ENCODE assay signal across 9 mouse cellular contexts in the genomic region with DNA sequence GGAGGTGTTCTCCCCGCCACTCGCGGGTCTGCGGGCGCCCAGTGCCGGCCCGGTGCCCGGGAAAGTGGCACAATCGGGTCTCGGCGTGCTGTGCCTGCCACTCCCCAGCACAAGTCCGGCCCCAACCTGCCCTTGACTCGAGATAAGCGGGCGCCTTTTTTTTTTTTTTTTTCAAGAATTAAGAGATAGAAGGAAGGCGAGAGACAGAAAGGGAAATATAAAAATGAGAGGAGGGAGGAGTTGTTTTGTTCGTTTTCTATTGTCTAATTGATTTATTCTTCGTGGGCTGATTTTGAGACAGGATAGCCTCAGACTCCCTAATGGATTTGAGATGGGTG. TPM values are rescaled to one million over a fixed set of nuclear protein-coding genes. Genes with fewer than 3 reads are reported as not detected.
DNase-seq lines count a peak whose midpoint lies in the region; ATAC-seq and TF ChIP-seq lines count a peak whose summit lies in the region.
"Had no signal": no experiment of that assay in that cellular context is flagged by ENCODE, and none has a peak within 500 bp of the region (broad histone marks: within the 10 kb centered on the region; RNA-seq: fewer than 3 reads in every experiment).

No protein-coding gene starts in this region.

- no peak for TF ChIP-seq POLR2A in ES-Bruce4 (IDR thresholded peaks at IDR 0.05; ENCODE audit: insufficient read depth, low read length)

- no peak for TF ChIP-seq EP300 in ES-Bruce4 (IDR thresholded peaks at IDR 0.05; ENCODE audit: insufficient read depth, low read depth, low read length)

- H3K36me3 ChIP-seq in heart, embryonic 14.5 days (ENCODE audit: control insufficient read depth, insufficient read depth, low read length): no peaks in the 10 kb centered on the region
- H3K36me3 ChIP-seq in ES-Bruce4 (ENCODE audit: control insufficient read depth, insufficient read depth, low read length, poor library complexity, severe bottlenecking): no peaks in the 10 kb centered on the region
- no peaks in the 10 kb centered on the region for H3K36me3 ChIP-seq in forebrain, embryonic 15.5 days
- peaks cover 25% of the 10 kb centered on the region for H3K36me3 ChIP-seq in liver, embryonic 15.5 days (replicated peaks)

- peak overlapping the region; percentile 83 for H3K9ac ChIP-seq in heart, embryonic 14.5 days (ENCODE audit: low read length)
- H3K9ac ChIP-seq in ES-Bruce4 (ENCODE audit: low read depth, poor library complexity, severe bottlenecking): peak overlapping the region; percentile 58
- peak overlapping the region; percentile 53 for H3K9ac ChIP-seq in forebrain, embryonic 15.5 days (replicated peaks)
- H3K9ac ChIP-seq in liver, embryonic 15.5 days: peak overlapping the region; percentile 91

- no peaks in the 10 kb centered on the region for H3K27me3 ChIP-seq in heart, embryonic 14.5 days (ENCODE audit: control insufficient read depth, insufficient read depth, low read length)
- no peaks in the 10 kb centered on the region for H3K27me3 ChIP-seq in ES-Bruce4 (ENCODE audit: control insufficient read depth, insufficient read depth, low read length, poor library complexity, severe bottlenecking)
- H3K27me3 ChIP-seq in forebrain, embryonic 15.5 days: 0 out of 2 replicates have a peak, but pooled peaks cover 8% of the 10 kb centered on the region
- no peaks in the 10 kb centered on the region for H3K27me3 ChIP-seq in liver, embryonic 15.5 days

- peak overlapping the region; percentile 67 to 79 for H3K4me3 ChIP-seq in heart, embryonic 14.5 days (ENCODE audit: control insufficient read depth in 1 of 2, insufficient read depth in 1 of 2, low read depth in 1 of 2, low read length in 2 of 2)
- H3K4me3 ChIP-seq in ES-Bruce4 (ENCODE audit: low read depth, low read length): peak overlapping the region; percentile 48
- peak overlapping the region; percentile 75 for H3K4me3 ChIP-seq in forebrain, embryonic 15.5 days
- peak overlapping the region; percentile 86 for H3K4me3 ChIP-seq in liver, embryonic 15.5 days (replicated peaks)

- TF ChIP-seq CTCF in ES-Bruce4 (IDR thresholded peaks at IDR 0.05; ENCODE audit: low read depth, low read length): no peak

- no peak for ATAC-seq in heart, embryonic 14.5 days (ENCODE audit: insufficient number of reproducible peaks, insufficient read depth, low FRiP score, low read depth)
- ATAC-seq in forebrain, embryonic 15.5 days (replicated peaks): no peak
- no peak for ATAC-seq in liver, embryonic 15.5 days (ENCODE audit: insufficient read depth)

- no peak for DNase-seq in heart, adult 9 months (ENCODE audit: low spot score in 2 of 2)
- no peak for DNase-seq in ovary, postnatal 36 days (ENCODE audit: low spot score)
- no peak for DNase-seq in right cerebral cortex, postnatal 10 days (ENCODE audit: low spot score in 2 of 2)
- DNase-seq in adrenal gland, postnatal 36 days: no peak

- peak overlapping the region; percentile 88 for H3K4me2 ChIP-seq in heart, embryonic 14.5 days (ENCODE audit: low read length)
- H3K4me2 ChIP-seq in forebrain, embryonic 15.5 days (replicated peaks): peak overlapping the region; percentile 69
- peak overlapping the region; percentile 88 for H3K4me2 ChIP-seq in liver, embryonic 15.5 days

- H3K4me1 ChIP-seq in heart, embryonic 14.5 days (ENCODE audit: control insufficient read depth in 2 of 2, insufficient read depth in 2 of 2, low read length in 2 of 2): peaks cover 32 to 38% of the 10 kb centered on the region in 2 experiments
- peaks cover 12% of the 10 kb centered on the region for H3K4me1 ChIP-seq in ES-Bruce4 (ENCODE audit: control insufficient read depth, insufficient read depth, low read length)
- H3K4me1 ChIP-seq in forebrain, embryonic 15.5 days: peaks cover 36% of the 10 kb centered on the region
- peaks cover 98% of the 10 kb centered on the region for H3K4me1 ChIP-seq in liver, embryonic 15.5 days (replicated peaks)

- under 1% methylated on average over 18 of the region's 18 CpGs for WGBS in heart, embryonic 14.5 days
- under 1% methylated on average over 18 of the region's 18 CpGs for WGBS in forebrain, embryonic 15.5 days
- WGBS in liver, embryonic 15.5 days (ENCODE audit: insufficient replicate concordance): under 1% methylated on average over 18 of the region's 18 CpGs

- H3K27ac ChIP-seq in heart, embryonic 14.5 days (replicated peaks in 1 of 2; ENCODE audit: control insufficient read depth in 1 of 2, insufficient read depth in 1 of 2, low read depth in 2 of 2, low read length in 2 of 2): no peak overlapping the region
- H3K27ac ChIP-seq in ES-Bruce4 (ENCODE audit: insufficient read depth, low read length): no peak overlapping the region
- H3K27ac ChIP-seq in forebrain, embryonic 15.5 days (replicated peaks): peak overlapping the region; percentile 72
- peak overlapping the region; percentile 96 for H3K27ac ChIP-seq in liver, embryonic 15.5 days (replicated peaks)

- no peaks in the 10 kb centered on the region for H3K9me3 ChIP-seq in heart, embryonic 14.5 days (ENCODE audit: control insufficient read depth, low read length)
- no peaks in the 10 kb centered on the region for H3K9me3 ChIP-seq in ES-Bruce4 (replicated peaks; ENCODE audit: control insufficient read depth, insufficient read depth, low read length, poor library complexity, severe bottlenecking)
- H3K9me3 ChIP-seq in forebrain, embryonic 15.5 days: no peaks in the 10 kb centered on the region
- H3K9me3 ChIP-seq in liver, embryonic 15.5 days (replicated peaks): no peaks in the 10 kb centered on the region

RNA-seq across cellular contexts. Expression of a gene that starts 0.4 kb away (rescaled TPM):
- 26.0 and 31.3 TPM in 2 replicates for polyA plus RNA-seq in heart, embryonic 14.5 days (2014; fragmentation: Nextera tagmentation; extraction: Ambion mirVana)
- polyA plus RNA-seq in ES-Bruce4 (2011; ENCODE audit: insufficient read depth, insufficient read length, low read depth, missing spikeins): 63.1 and 65.8 TPM in 2 replicates
- 183 and 199 TPM in 2 replicates for polyA plus RNA-seq in forebrain, embryonic 15.5 days (2015; fragmentation: Nextera tagmentation; extraction: Ambion mirVana)
- polyA plus RNA-seq in liver, embryonic 15.5 days (2015; fragmentation: Nextera tagmentation; extraction: Ambion mirVana): 85.9 and 94.7 TPM in 2 replicates
- total RNA-seq in adrenal gland, postnatal 36 days (2021): 100 to 1,000 TPM in 1 of 2 experiments, 10 to 100 TPM in 1; 50.0 to 107 TPM

RNA-seq across cellular contexts. Expression of a gene that starts 8.3 kb away (rescaled TPM):
- polyA plus RNA-seq in heart, embryonic 14.5 days (2014; fragmentation: Nextera tagmentation; extraction: Ambion mirVana): not detected in 2 replicates
- not detected in 2 replicates for polyA plus RNA-seq in ES-Bruce4 (2011; ENCODE audit: insufficient read depth, insufficient read length, low read depth, missing spikeins)
- not detected in 2 replicates for polyA plus RNA-seq in forebrain, embryonic 15.5 days (2015; fragmentation: Nextera tagmentation; extraction: Ambion mirVana)
- polyA plus RNA-seq in liver, embryonic 15.5 days (2015; fragmentation: Nextera tagmentation; extraction: Ambion mirVana): 0.24 TPM in 1 of 2 replicates, not detected in the other
- not detected for total RNA-seq in adrenal gland, postnatal 36 days (2021)
- total RNA-seq: left cerebral cortex, postnatal 4 days had no signal

RNA-seq across cellular contexts. Expression of a gene that starts 34.8 kb away (rescaled TPM):
- polyA plus RNA-seq in heart, embryonic 14.5 days (2014; fragmentation: Nextera tagmentation; extraction: Ambion mirVana): 12.9 and 13.8 TPM in 2 replicates
- polyA plus RNA-seq in ES-Bruce4 (2011; ENCODE audit: insufficient read depth, insufficient read length, low read depth, missing spikeins): 17.1 and 17.5 TPM in 2 replicates
- 24.8 and 25.9 TPM in 2 replicates for polyA plus RNA-seq in forebrain, embryonic 15.5 days (2015; fragmentation: Nextera tagmentation; extraction: Ambion mirVana)
- 8.9 and 9.8 TPM in 2 replicates for polyA plus RNA-seq in liver, embryonic 15.5 days (2015; fragmentation: Nextera tagmentation; extraction: Ambion mirVana)
- 10 to 100 TPM; 17.1 to 21.1 TPM for total RNA-seq in adrenal gland, postnatal 36 days (2021)

RNA-seq across cellular contexts. Expression of a gene that starts 34.8 kb away (rescaled TPM):
- polyA plus RNA-seq in heart, embryonic 14.5 days (2014; fragmentation: Nextera tagmentation; extraction: Ambion mirVana): 38.2 and 38.7 TPM in 2 replicates
- 20.9 and 25.2 TPM in 2 replicates for polyA plus RNA-seq in ES-Bruce4 (2011; ENCODE audit: insufficient read depth, insufficient read length, low read depth, missing spikeins)
- 49.6 and 49.9 TPM in 2 replicates for polyA plus RNA-seq in forebrain, embryonic 15.5 days (2015; fragmentation: Nextera tagmentation; extraction: Ambion mirVana)
- polyA plus RNA-seq in liver, embryonic 15.5 days (2015; fragmentation: Nextera tagmentation; extraction: Ambion mirVana): 30.4 and 31.5 TPM in 2 replicates
- 10 to 100 TPM; 44.2 to 50.2 TPM for total RNA-seq in adrenal gland, postnatal 36 days (2021)

Comparison
In these comparisons a context has a peak if more than half of its experiments do, and no peak if none do; other contexts are left out.
1. H3K27ac ChIP-seq: peak in forebrain, embryonic 15.5 days (single experiment) and liver, embryonic 15.5 days (single experiment); none in heart, embryonic 14.5 days (0 of 2) and ES-Bruce4 (single experiment).
2. Peak in every context shown above with its lines, with median percentiles within 50 percentile points of each other: H3K4me2 ChIP-seq, H3K4me3 ChIP-seq and H3K9ac ChIP-seq.